Mouse (Mus musculus) frontal cortex, adult 2 months (tissue): ENCODE results near the gene Scgb1b17. TPM values are rescaled to one million over a fixed set of nuclear protein-coding genes. Genes with fewer than 3 reads are reported as not detected.
"Not testable (repeated sequence)": the region's sequence is repeated elsewhere in the genome, so short reads cannot be mapped to it uniquely, and the experiment has no call there.

Source experiments
- DNase-seq, 2 experiments: peaks; one replicate each; pipeline ENCODE4 v3.0.0; 2022; ENCODE audit warnings: low spot score in 1 of 2; ENCODE audit errors: extremely low spot score in 1 of 2
- polyA plus RNA-seq: library from polyadenylated mRNA; depleted of rRNA; stranded (reverse); fragments of >200 nt; gene quantifications from 2 replicates; pipeline ENCODE4 v1.2.3, GENCODE M21; 2012; rRNA removed

Gene Scgb1b17
- not detected in 2 replicates for polyA plus RNA-seq

DNA sequence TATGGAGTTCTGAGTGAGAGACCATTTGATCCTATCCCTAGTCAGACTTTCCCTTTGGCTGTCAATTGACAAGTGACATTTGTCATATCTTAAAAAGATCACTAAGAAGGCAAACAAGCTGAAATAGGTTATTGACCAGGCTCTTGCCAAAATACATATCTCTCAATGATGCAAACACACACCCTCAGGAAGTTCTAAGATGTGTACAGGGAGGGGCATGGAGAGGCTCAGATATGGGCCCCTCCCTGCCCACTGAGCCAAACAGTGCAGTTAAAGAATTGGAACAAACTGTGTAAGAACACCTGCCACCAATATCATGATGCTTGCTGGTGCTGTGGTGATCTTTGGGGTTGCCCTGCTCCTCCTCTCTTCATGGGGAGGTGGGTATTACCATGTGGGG is at the start of gene Scgb1b17:
Scgb1b17 (plus strand) TSS at position 301 of the 400 bp plus-strand sequence.
- DNase-seq = not testable (repeated sequence)

DNA sequence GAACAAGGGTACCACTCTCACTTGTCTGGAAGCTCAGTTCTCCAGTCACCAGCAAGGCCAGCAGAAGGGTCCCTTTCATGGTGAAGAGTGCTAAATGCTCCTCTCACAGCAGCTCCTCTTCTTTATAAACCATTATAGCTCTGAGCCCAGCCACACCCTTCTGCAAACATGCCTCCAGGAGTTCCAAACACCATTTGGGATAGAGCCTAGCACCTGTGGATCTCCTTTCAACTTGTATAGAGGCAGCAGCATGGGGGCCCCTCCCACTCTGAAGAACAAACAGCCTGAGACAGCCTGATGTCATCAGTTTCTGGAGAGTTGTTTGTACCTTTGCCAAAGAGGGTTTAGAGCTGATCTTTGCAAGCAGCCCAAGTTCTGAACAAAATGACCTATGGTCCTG is 6.8 kb upstream of the Scgb1b17 start, which contains the start of gene Scgb2b17:
Scgb2b17 (minus strand) TSS at position 101 of the 400 bp plus-strand sequence.
- not testable (repeated sequence) for DNase-seq

Other genes with a start within 250 kb of the Scgb1b17 start
- gene Scgb2b15, start 233.8 kb upstream of the Scgb1b17 start, polyA plus RNA-seq = not detected in 2 replicates
- not detected in 2 replicates for gene Scgb1b15, start 226.9 kb upstream of the Scgb1b17 start, polyA plus RNA-seq
- not detected in 2 replicates for gene Scgb2b17, start 6.9 kb upstream of the Scgb1b17 start, polyA plus RNA-seq
- gene Scgb2b18, start 110.4 kb downstream of the Scgb1b17 start, polyA plus RNA-seq = not detected in 2 replicates
- not detected in 2 replicates for gene Scgb1b18, start 122.1 kb downstream of the Scgb1b17 start, polyA plus RNA-seq
- not detected in 2 replicates for gene Scgb2b19, start 216.9 kb downstream of the Scgb1b17 start, polyA plus RNA-seq
- not detected in 2 replicates for gene Scgb1b19, start 223.8 kb downstream of the Scgb1b17 start, polyA plus RNA-seq